Comparison of ENCODE assay signal across 31 mouse cellular contexts in the genomic region with DNA sequence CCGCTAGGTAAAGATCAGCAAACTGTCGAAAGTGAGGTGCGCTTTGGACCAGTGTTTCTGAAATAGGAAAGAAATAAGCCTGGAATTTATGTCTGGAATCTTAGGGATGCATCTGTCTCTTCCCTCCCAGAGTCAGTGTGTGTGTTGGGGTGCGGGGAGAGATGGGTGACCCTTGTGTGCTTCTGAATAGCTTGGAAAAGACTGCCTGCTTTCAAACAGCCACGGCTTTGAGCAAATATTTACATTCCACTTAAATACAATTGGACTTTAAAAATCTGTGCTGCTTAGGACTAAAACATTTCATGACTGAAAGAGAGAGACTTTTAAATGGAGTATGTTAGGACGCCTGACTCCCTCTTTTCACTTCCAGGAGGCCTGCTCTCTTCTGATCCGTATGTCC.
DNase-seq lines count a peak whose midpoint lies in the region; ATAC-seq and TF ChIP-seq lines count a peak whose summit lies in the region.
"Had no signal": no experiment of that assay in that cellular context is flagged by ENCODE, and none has a peak within 500 bp of the region (broad histone marks: within the 10 kb centered on the region; RNA-seq: fewer than 3 reads in every experiment).

No protein-coding gene starts in this region.

- TF ChIP-seq CTCF in layer of hippocampus, adult 2 months (conservative IDR thresholded peaks at IDR 0.05) = no peak
- no peak for TF ChIP-seq CTCF in kidney, adult 2 months (conservative IDR thresholded peaks at IDR 0.05; ENCODE audit: insufficient read depth, insufficient read length, low read depth, low read length)

- 53% methylated on average over 7 of the region's 7 CpGs for WGBS in liver, embryonic 16.5 days (ENCODE audit: insufficient replicate concordance)
- 66% methylated on average over 7 of the region's 7 CpGs for WGBS in liver, embryonic 11.5 days
- WGBS in kidney, adult 2 months = 89% methylated on average over 7 of the region's 7 CpGs

- H3K9ac ChIP-seq in liver, embryonic 16.5 days (ENCODE audit: low read depth, low read length) = no peak overlapping the region
- no peak overlapping the region for H3K9ac ChIP-seq in liver, embryonic 11.5 days (ENCODE audit: low read depth, low read length)
- H3K9ac ChIP-seq: embryonic facial prominence, embryonic 15.5 days; forebrain, embryonic 12.5 days; heart, embryonic 13.5 days; hindbrain, embryonic 15.5 days; limb, embryonic 15.5 days; midbrain, embryonic 15.5 days; neural tube, embryonic 15.5 days had no signal

- H3K27ac ChIP-seq in layer of hippocampus, adult 2 months = peak overlapping the region; percentile 89; the same call in 1 of the 2 replicates
- no peak overlapping the region for H3K27ac ChIP-seq in liver, embryonic 16.5 days (ENCODE audit: low read length)
- H3K27ac ChIP-seq in liver, embryonic 11.5 days (ENCODE audit: low read depth, low read length) = no peak overlapping the region
- H3K27ac ChIP-seq in kidney, adult 2 months (ENCODE audit: insufficient read depth, low read depth, low read length) = no peak overlapping the region
- H3K27ac ChIP-seq: embryonic facial prominence, embryonic 15.5 days; forebrain, embryonic 12.5 days; heart, embryonic 13.5 days; hindbrain, embryonic 10.5 days; hindbrain, embryonic 15.5 days; limb, embryonic 10.5 days; limb, embryonic 15.5 days; midbrain, embryonic 10.5 days; midbrain, embryonic 15.5 days; neural tube, embryonic 15.5 days had no signal

- TF ChIP-seq POLR2A in kidney, adult 2 months (IDR thresholded peaks at IDR 0.05; ENCODE audit: low read depth, low read length) = no peak

- H3K4me2 ChIP-seq in liver, embryonic 16.5 days (ENCODE audit: low read depth, low read length) = no peak overlapping the region
- no peak overlapping the region for H3K4me2 ChIP-seq in liver, embryonic 11.5 days
- H3K4me2 ChIP-seq: embryonic facial prominence, embryonic 15.5 days; forebrain, embryonic 12.5 days; heart, embryonic 13.5 days; hindbrain, embryonic 15.5 days; limb, embryonic 15.5 days; midbrain, embryonic 15.5 days; neural tube, embryonic 15.5 days had no signal

- H3K27me3 ChIP-seq in liver, embryonic 16.5 days (ENCODE audit: control insufficient read depth, insufficient read depth, low read depth, low read length) = no peaks in the 10 kb centered on the region
- H3K27me3 ChIP-seq in liver, embryonic 11.5 days (replicated peaks; ENCODE audit: control insufficient read depth, insufficient read depth, low read length) = no peaks in the 10 kb centered on the region
- no peaks in the 10 kb centered on the region for H3K27me3 ChIP-seq in kidney, adult 2 months (replicated peaks; ENCODE audit: control insufficient read depth, insufficient read depth, low read length)
- H3K27me3 ChIP-seq: embryonic facial prominence, embryonic 15.5 days; forebrain, embryonic 12.5 days; heart, embryonic 13.5 days; hindbrain, embryonic 15.5 days; limb, embryonic 15.5 days; midbrain, embryonic 15.5 days; neural tube, embryonic 15.5 days; Patski had no signal

- DNase-seq in layer of hippocampus, adult 2 months (ENCODE audit: low spot score in 2 of 2) = no peak
- no peak for DNase-seq in layer of hippocampus, adult 9-11 months
- DNase-seq in liver, embryonic 11.5 days (ENCODE audit: low spot score) = no peak
- peak; percentile 16 for DNase-seq in lung, postnatal 10 days
- DNase-seq in lung, postnatal 4 days = no peak
- DNase-seq in yolk sac, embryonic 10.5 days (ENCODE audit: low spot score) = peak; percentile 40
- DNase-seq in kidney, adult 2 months = no peak
- DNase-seq: adrenal gland, postnatal 25 days; cerebellum, adult 11-12 months; cerebellum, adult 9-11 months; embryo, embryonic 11 days; gastrocnemius, postnatal 10 days; heart, postnatal 10 days; kidney, postnatal 14 days; retina, postnatal 1 day; right cerebral cortex, postnatal 14 days; thymus, adult 2 months; thymus, postnatal 36 days had no signal

- no peak overlapping the region for H3K4me3 ChIP-seq in layer of hippocampus, adult 2 months
- H3K4me3 ChIP-seq in liver, embryonic 16.5 days (ENCODE audit: low read depth, low read length) = no peak overlapping the region
- H3K4me3 ChIP-seq in liver, embryonic 11.5 days (ENCODE audit: low read depth, low read length) = no peak overlapping the region
- no peak overlapping the region for H3K4me3 ChIP-seq in kidney, adult 2 months (ENCODE audit: insufficient read depth, low read depth, low read length)
- H3K4me3 ChIP-seq: embryonic facial prominence, embryonic 15.5 days; forebrain, embryonic 12.5 days; heart, embryonic 13.5 days; hindbrain, embryonic 10.5 days; hindbrain, embryonic 15.5 days; limb, embryonic 10.5 days; limb, embryonic 15.5 days; midbrain, embryonic 10.5 days; midbrain, embryonic 15.5 days; neural tube, embryonic 15.5 days had no signal

- H3K9me3 ChIP-seq in liver, embryonic 16.5 days (replicated peaks; ENCODE audit: control insufficient read depth, low read length) = no peaks in the 10 kb centered on the region
- H3K9me3 ChIP-seq in liver, embryonic 11.5 days (ENCODE audit: control insufficient read depth, low read length) = no peaks in the 10 kb centered on the region
- H3K9me3 ChIP-seq: embryonic facial prominence, embryonic 15.5 days; forebrain, embryonic 12.5 days; heart, embryonic 13.5 days; hindbrain, embryonic 10.5 days; hindbrain, embryonic 15.5 days; limb, embryonic 10.5 days; limb, embryonic 15.5 days; midbrain, embryonic 10.5 days; midbrain, embryonic 15.5 days; neural tube, embryonic 15.5 days had no signal

- peaks cover 2% of the 10 kb centered on the region; the same call in 1 of the 2 replicates for H3K4me1 ChIP-seq in liver, embryonic 16.5 days (ENCODE audit: control insufficient read depth, low read depth, low read length)
- H3K4me1 ChIP-seq in liver, embryonic 11.5 days (replicated peaks; ENCODE audit: control insufficient read depth, insufficient read depth, low read length) = peaks cover 3% of the 10 kb centered on the region; the same call in 1 of the 2 replicates
- no peaks in the 10 kb centered on the region for H3K4me1 ChIP-seq in kidney, adult 2 months (ENCODE audit: control insufficient read depth, insufficient read depth, low read length)

- ATAC-seq in liver, embryonic 16.5 days (ENCODE audit: low read depth) = peak; percentile 56; the same call in 1 of the 2 replicates
- no peak for ATAC-seq in liver, embryonic 11.5 days (replicated peaks; ENCODE audit: low FRiP score)
- ATAC-seq: inflammation-experienced regulatory T-cells, adult 6 months; midbrain, embryonic 15.5 days; Patski had no signal

- H3K36me3 ChIP-seq in liver, embryonic 16.5 days (ENCODE audit: control insufficient read depth, insufficient read depth) = no peaks in the 10 kb centered on the region
- H3K36me3 ChIP-seq in liver, embryonic 11.5 days (ENCODE audit: control insufficient read depth, insufficient read depth, low read length) = no peaks in the 10 kb centered on the region
- no peaks in the 10 kb centered on the region for H3K36me3 ChIP-seq in kidney, adult 2 months (ENCODE audit: control insufficient read depth, insufficient read depth, low read length)
- H3K36me3 ChIP-seq: embryonic facial prominence, embryonic 15.5 days; forebrain, embryonic 12.5 days; hindbrain, embryonic 15.5 days; limb, embryonic 10.5 days; limb, embryonic 15.5 days; midbrain, embryonic 10.5 days; midbrain, embryonic 15.5 days; neural tube, embryonic 15.5 days had no signal

Comparison
In these comparisons a context has a peak if more than half of its experiments do, and no peak if none do; other contexts are left out.
1. DNase-seq: peak in lung, postnatal 10 days (single experiment) and yolk sac, embryonic 10.5 days (single experiment); none in layer of hippocampus, adult 2 months (0 of 2), layer of hippocampus, adult 9-11 months (single experiment), liver, embryonic 11.5 days (single experiment), lung, postnatal 4 days (0 of 2) and kidney, adult 2 months (single experiment).